Mouse (Mus musculus) heart, adult 2 months (tissue): Measurements from ENCODE around the gene Leng9. TPM values are rescaled to one million over a fixed set of nuclear protein-coding genes. Genes with fewer than 3 reads are reported as not detected.
A peak's percentile ranks its signal among the peaks of the same experiment; 100 is the strongest.

Source experiments
- DNase-seq, 2 experiments: peaks; one replicate each; pipeline ENCODE4 v3.0.0; 2021
- H3K27ac ChIP-seq: fragments of 200-600 bp; 2 replicates; pipeline ENCODE4 v1.8.1; 2022
- H3K27me3 ChIP-seq: fragments of 200-500 bp; 2 replicates; pipeline ENCODE4 v1.6.1; 2012; ENCODE audit warnings: mild to moderate bottlenecking, low read length, inconsistent platforms, mixed read lengths; ENCODE audit not compliant: control insufficient read depth, insufficient read depth
- H3K36me3 ChIP-seq: fragments of 200-500 bp; 2 replicates; pipeline ENCODE4 v1.6.1; 2012; ENCODE audit warnings: low read length, inconsistent platforms; ENCODE audit not compliant: control insufficient read depth, insufficient read depth
- H3K4me1 ChIP-seq: fragments of 200-500 bp; 2 replicates; pipeline ENCODE4 v1.6.1; 2011; ENCODE audit warnings: low read length; ENCODE audit not compliant: control insufficient read depth, insufficient read depth
- H3K4me3 ChIP-seq: fragments of 200-600 bp; 2 replicates; pipeline ENCODE4 v1.8.1; 2022
- H3K79me2 ChIP-seq: fragments of 200-500 bp; replicated peaks from 2 replicates; pipeline ENCODE4 v1.6.1; 2012; ENCODE audit warnings: mild to moderate bottlenecking, inconsistent platforms, low read length, moderate library complexity, mixed read lengths; ENCODE audit not compliant: control insufficient read depth, insufficient read depth
- H3K9ac ChIP-seq: fragments of 200-500 bp; 2 replicates; pipeline ENCODE4 v1.6.1; 2012; ENCODE audit warnings: low read depth, mild to moderate bottlenecking, control low read depth, inconsistent platforms, low read length, mixed read lengths
- CTCF ChIP-seq: fragments of 200-600 bp; IDR thresholded peaks from 2 replicates; pipeline ENCODE4 v1.8.1; 2022; ENCODE audit warnings: antibody characterized with exemption, mild to moderate bottlenecking, moderate library complexity
- EP300 ChIP-seq: fragments of 200-500 bp; IDR thresholded peaks from 2 replicates; pipeline ENCODE4 v1.6.1; 2011; ENCODE audit warnings: low read depth, low read length, control low read depth; ENCODE audit not compliant: insufficient read depth
- POLR2A ChIP-seq: fragments of 200-500 bp; IDR thresholded peaks from 2 replicates; pipeline ENCODE4 v1.6.1; 2011; ENCODE audit warnings: mild to moderate bottlenecking, low read depth, low read length, control low read depth; ENCODE audit not compliant: insufficient read depth
- WGBS: fragments of 180-500 bp; shearing (Covaris S2); methylation state at CpG from one replicate; pipeline ENCODE4 v1.1.7; 2018; 5-methylcytosine and 5-hydroxymethylcytosine counted together
- intact Hi-C: fragments of 180-260 bp; cut with DNase I; formaldehyde crosslinking; loops from one replicate; pipeline ENCODE4 v1.15.1; 2025
- polyA plus RNA-seq: library from polyadenylated mRNA; depleted of rRNA; stranded (reverse); fragments of >200 nt; gene quantifications from 2 replicates; pipeline ENCODE4 v1.2.3, GENCODE M21; 2012
- total RNA-seq, 2 experiments: library from RNA; stranded (reverse); gene quantifications; 2 replicates each; pipeline ENCODE4 v1.2.3; 2021

Gene Leng9
- total and polyA plus RNA-seq, 3 experiments, result 2.2 to 3.7 (median 3.3) TPM

DNA sequence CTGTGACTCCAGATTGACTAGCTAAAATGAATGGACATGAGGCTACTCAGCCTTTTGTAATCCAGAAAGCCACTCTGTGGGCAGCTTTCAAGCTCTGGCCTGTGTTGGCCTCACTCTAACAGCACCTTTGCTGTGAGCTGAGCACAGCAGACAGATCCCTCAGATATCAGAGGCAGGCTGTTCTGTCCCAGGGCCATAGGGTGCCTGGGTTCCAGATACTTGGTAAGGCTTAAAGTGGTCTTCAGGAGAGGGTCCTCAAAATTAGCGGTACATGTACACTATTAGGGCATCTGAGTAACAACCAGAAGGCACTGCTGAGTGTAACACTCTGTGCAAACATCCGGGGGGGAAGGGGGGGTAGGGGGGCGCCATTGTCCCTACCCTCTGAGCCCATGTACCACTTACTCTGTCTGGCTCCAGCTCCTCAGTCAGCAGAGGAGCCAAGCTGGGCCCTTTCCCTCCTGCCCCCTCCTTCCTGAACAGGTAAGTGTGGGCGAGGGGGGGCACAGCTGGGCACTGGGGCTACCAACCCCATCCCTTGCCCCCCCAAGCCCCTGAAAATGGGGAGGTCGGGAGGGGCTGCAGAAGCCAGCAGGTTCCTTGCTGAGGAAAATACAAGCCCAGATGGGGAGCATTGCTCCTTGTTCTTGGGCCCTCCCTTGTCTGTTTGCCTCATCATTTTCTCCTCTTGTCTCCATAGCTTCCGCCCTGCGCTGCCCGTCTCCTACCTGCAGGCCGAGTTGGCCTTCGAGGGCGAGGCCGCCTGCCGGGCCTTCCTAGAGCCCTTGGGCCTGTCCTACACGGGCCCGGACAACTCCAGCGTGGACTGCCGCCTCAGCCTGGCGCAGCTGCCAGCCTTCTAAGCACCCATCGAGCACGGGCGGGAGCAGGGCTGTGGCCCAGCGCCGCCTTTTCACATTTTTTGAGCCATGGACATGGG is 3.7 kb downstream of the Leng9 start:
- DNase-seq, result no peak
- peaks cover 4% of the 10 kb centered on the region for H3K4me1 ChIP-seq
- 88% methylated on average over 23 of the region's 23 CpGs for WGBS
- no peaks in the 10 kb centered on the region; the same call in 1 of the 2 replicates for H3K79me2 ChIP-seq
- H3K4me3 ChIP-seq, result no peak overlapping the region
- TF ChIP-seq POLR2A, result no peak
- TF ChIP-seq CTCF, result no peak
- no peak for TF ChIP-seq EP300
- intact Hi-C loops, result loop anchor here (10.0 kb wide), 1 partner anchor 768 kb away; the partner anchor contains the start of gene Zfp628
- H3K9ac ChIP-seq, result no peak overlapping the region
- H3K27ac ChIP-seq, result no peak overlapping the region
- no peaks in the 10 kb centered on the region for H3K27me3 ChIP-seq
- H3K36me3 ChIP-seq, result no peaks in the 10 kb centered on the region

DNA sequence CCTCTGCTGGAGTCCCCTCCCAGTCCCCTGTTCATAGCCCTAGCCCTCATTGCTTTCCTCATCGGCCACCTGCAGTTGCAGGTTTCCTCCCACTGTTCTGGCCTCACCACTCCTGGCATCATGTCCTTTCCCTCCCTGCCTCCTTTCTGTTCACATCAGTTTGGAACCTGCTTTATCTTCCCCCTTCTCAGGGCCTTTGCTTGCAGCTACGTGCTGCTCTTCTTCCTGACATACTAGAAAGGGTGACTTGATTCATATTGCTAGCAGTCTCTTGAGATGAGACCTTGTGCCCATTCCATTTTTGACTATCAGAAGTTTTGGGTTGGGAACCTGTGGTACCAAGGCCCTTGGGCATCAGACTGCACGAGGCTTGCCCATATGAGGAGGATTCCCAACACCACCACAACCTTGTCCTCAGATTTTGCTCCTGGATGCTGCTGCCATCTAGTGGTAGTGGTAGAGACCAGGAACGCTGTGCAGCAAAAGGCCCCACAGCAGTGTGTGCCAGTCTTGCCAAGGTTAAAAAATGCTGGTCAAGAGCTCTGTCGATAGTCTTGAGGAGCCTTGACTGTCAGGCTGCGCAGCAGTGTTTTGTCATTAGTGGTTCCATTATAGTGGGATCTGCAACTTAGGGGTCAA is 4.5 kb downstream of the Leng9 start:
- peak; percentile 7; the same call in 1 of the 2 replicates for TF ChIP-seq POLR2A
- peak; percentile 93 for TF ChIP-seq CTCF
- TF ChIP-seq EP300, result no peak
- peak; percentile 57 to 58 for DNase-seq
- Histone ChIP-seq H3K27ac (no peak overlapping the region), H3K79me2 (no peaks in the 10 kb centered on the region; the same call in 1 of the 2 replicates), H3K9ac (no peak overlapping the region), H3K4me1 (peaks cover 4% of the 10 kb centered on the region), H3K27me3 (no peaks in the 10 kb centered on the region), H3K36me3 (no peaks in the 10 kb centered on the region), H3K4me3 (no peak overlapping the region)
- 58% methylated on average over 6 of the region's 6 CpGs for WGBS
- intact Hi-C loops, result loop anchor here (10.0 kb wide), 1 partner anchor 769 kb away; the partner anchor contains the start of gene Zfp628

DNA sequence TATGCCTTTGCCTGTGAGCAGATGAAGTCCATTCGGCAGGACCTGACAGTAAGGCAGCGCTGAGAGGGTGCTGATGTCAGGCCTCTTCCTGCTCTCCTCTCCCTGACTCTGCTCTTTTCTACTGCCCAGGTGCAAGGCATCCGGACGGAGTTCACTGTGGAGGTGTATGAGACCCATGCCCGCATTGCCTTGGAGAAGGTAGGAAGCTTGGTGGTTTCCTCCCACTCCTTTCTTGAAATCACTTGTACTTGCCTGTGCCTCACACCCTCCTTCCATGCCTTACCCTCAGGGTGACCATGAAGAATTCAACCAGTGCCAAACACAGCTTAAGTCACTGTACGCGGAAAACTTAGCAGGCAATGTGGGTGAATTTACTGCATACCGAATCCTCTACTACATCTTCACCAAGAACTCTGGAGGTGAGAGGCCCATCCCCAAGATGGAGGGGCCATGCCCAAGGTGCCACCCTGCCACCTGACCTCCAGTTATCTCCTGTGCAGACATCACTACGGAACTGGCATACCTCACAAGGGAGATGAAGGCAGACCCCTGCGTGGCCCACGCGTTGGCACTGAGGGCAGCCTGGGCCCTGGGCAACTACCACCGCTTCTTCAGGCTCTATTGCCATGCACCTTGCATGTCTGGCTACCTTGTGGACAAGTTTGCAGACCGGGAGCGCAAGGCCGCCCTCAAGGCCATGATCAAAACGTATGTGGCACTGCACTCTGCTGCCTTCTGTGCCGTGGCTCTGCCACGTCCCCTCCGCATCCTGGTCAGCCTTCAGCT is 5.2 kb downstream of the Leng9 start:
- TF ChIP-seq CTCF, result no peak
- no peak for TF ChIP-seq EP300
- TF ChIP-seq POLR2A, result no peak
- DNase-seq, result peak in 1 of 2 experiments; percentile 24
- Histone ChIP-seq H3K9ac (no peak overlapping the region), H3K36me3 (no peaks in the 10 kb centered on the region), H3K27ac (no peak overlapping the region), H3K4me3 (no peak overlapping the region), H3K4me1 (peaks cover 4% of the 10 kb centered on the region), H3K79me2 (no peaks in the 10 kb centered on the region; the same call in 1 of the 2 replicates), H3K27me3 (no peaks in the 10 kb centered on the region)
- intact Hi-C loops, result loop anchor here (10.0 kb wide), 1 partner anchor 770 kb away; the partner anchor contains the start of gene Zfp628
- 91% methylated on average over 20 of the region's 20 CpGs for WGBS

DNA sequence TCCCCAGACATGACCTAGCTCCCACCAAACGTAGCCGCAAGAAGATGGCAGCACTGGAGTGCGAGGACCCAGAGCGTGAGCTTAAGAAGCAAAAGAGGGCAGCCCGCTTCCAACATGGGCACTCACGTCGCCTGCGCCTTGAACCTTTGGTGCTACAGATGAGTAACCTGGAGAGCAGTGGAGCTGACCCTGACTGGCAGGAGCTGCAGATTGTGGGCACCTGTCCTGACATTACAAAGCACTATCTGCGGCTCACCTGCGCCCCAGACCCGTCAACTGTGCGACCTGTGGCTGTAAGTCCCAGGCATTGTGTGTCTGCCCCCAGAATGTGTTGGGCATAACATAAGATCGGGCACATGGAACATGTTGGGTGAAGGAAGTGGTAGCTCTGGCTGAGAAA is 6.1 kb downstream of the Leng9 start:
- H3K27me3 ChIP-seq, result no peaks in the 10 kb centered on the region
- H3K79me2 ChIP-seq, result no peaks in the 10 kb centered on the region; the same call in 1 of the 2 replicates
- H3K36me3 ChIP-seq, result no peaks in the 10 kb centered on the region
- TF ChIP-seq CTCF (no peak), EP300 (no peak), POLR2A (no peak)
- intact Hi-C loops, result loop anchor here (10.0 kb wide), 1 partner anchor 771 kb away; the partner anchor contains the start of gene Zfp628
- H3K27ac ChIP-seq, result no peak overlapping the region
- peaks cover 4% of the 10 kb centered on the region for H3K4me1 ChIP-seq
- H3K9ac ChIP-seq, result no peak overlapping the region
- DNase-seq, result peak in 1 of 2 experiments; percentile 14
- WGBS, result 94% methylated on average over 13 of the region's 13 CpGs
- H3K4me3 ChIP-seq, result no peak overlapping the region

DNA sequence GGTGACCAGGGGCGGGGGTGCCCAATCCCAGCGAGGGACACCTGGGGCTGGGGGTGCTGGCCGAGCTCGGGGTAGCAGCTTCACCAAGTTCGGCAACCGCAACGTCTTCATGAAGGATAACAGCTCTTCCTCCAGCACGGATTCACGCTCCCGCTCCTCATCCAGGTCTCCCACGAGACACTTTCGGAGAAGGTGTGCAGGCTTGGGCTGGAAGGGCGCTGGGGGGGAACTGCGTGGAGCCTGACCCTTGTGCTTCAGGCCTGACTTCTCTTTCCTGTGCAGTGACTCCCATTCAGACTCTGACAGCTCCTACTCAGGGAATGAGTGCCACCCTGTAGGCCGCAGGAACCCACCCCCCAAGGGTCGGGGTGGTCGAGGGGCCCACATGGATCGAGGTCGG is 6.7 kb downstream of the Leng9 start:
- no peaks in the 10 kb centered on the region for H3K27me3 ChIP-seq
- TF ChIP-seq POLR2A (no peak), EP300 (no peak), CTCF (no peak)
- intact Hi-C loops, result loop anchor here (10.0 kb wide), 1 partner anchor 771 kb away; the partner anchor contains the start of gene Zfp628
- H3K36me3 ChIP-seq, result 0 out of 2 replicates have a peak, but pooled peaks cover 3% of the 10 kb centered on the region
- no peak overlapping the region for H3K27ac ChIP-seq
- H3K79me2 ChIP-seq, result peaks cover 3% of the 10 kb centered on the region
- DNase-seq, result no peak
- H3K4me3 ChIP-seq, result no peak overlapping the region
- no peak overlapping the region for H3K9ac ChIP-seq
- H3K4me1 ChIP-seq, result peaks cover 6% of the 10 kb centered on the region
- 92% methylated on average over 19 of the region's 19 CpGs for WGBS
